Mouse (Mus musculus) layer of hippocampus, adult 11-12 months (tissue): Measurements from ENCODE around the gene Map3k15.

Experiments used
- DNase-seq: peaks from one replicate; pipeline ENCODE4 v3.0.0; 2022; ENCODE audit warnings: low spot score

Gene Map3k15

DNA sequence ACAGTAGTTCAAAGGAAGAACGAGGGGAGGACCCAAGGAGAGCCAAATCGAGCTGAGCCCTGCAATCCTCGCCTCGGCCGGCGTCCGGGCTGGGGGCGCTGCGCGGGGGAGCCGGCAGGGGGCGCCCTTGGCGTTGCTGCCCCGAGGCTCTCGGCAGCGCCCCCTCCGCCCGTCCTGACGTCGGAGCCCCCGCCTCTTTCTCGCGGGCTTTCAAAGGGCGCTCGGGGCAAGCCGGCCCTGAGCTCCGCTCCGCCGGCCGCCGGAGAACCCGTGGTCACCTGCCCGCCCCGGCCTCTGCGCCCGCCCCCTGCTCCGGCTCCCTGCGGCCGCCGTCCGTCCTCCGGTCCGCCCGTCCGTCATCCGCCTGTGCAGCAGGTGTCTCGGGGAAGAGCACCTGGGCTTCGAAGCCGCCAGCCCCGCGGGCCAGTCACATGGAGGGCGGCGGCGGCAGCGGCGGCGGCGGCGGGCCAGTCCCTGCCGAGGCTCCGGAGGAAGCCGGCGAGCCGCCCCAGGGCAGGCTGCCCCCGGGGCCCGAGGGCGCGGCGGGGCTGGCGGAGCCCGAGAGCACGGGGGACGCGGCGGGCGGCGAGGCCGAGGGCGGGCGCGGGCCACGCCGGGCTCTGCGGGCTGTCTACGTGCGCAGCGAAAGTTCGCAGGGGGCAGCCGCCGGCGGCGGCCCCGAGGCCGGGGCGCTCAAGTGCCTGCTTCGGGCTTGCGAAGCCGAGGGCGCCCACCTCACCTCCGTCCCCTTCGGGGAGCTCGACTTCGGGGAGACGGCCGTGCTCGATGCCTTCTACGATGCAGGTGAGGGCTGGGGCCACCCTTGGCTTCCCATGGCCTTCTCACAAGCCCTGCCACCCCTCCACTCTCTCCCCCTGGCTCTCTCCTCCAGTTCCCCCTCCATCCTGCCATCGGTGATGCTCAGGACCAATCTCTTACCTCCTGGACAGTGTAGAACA, at the start of gene Map3k15:
TSS of gene Map3k15 (plus strand) at position 432 of the 959 bp plus-strand sequence.
- peak; percentile 29 for DNase-seq

- DNase-seq: no peak
Observed at GRCm38 (mm10) chrX:159942569-159942968, 45.7 kb upstream of the Map3k15 start.

GRCm38 (mm10) chrX:159943586-159943985, 44.6 kb upstream of the Map3k15 start:
- no peak for DNase-seq

DNA sequence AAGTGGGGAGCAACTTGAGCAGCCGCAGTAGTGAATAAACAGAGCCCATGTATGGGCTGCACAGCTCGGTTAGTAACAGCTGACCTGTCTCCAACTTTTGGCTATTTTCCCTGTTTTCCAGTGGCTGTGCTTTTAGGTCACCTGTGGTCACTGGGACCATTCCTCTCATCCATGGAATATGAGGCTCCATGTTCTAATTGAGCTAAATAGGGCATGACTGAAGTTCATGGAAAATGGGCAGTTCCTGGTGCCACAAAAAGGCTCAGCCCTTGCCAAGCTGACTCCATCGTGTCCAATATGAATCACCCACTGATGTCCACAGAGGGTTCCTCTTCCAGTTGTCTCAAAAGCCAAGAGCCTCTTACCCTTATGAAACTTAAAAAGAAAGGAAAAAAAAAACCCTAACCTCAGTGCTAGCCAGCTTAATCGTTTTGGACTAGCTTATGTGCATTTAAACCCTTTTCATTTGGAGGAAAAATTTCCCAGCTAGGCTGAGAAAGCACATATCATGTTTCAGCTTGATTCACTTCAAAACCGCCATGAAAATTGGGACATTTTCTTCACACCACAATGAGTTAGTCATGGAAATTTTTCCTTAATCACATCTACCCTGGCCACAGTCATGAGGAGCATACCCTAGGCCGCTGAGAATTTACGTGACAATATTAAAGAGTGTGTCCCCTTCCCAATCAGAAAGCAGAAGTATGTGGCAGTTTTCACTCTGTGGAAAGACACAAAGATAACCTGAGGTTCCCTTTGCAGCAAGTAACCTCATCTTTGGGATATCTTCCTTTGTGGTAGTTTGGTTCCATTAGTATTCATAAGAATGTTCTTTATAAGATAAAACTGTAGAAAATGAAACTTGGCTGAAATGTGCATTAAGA, 34.4 kb upstream of the Map3k15 start:
- DNase-seq: no peak

DNA sequence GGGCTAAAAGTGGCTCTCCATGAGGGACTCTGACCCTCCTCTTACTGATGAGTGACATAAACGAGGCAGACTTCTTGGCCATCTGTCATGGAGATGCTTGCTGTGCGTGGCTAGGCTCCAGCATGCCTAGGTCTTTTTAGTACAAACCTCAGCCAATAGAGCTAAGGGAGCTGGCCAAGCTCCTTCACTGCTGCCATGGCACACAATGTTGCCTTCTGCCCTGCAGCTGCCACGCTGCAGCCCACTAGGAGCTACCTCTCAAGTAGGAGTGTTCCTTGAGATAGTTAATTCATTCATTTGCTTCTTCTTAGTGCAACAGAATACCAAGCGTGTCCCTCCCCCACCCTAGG, 33.8 kb upstream of the Map3k15 start:
- no peak for DNase-seq

DNA sequence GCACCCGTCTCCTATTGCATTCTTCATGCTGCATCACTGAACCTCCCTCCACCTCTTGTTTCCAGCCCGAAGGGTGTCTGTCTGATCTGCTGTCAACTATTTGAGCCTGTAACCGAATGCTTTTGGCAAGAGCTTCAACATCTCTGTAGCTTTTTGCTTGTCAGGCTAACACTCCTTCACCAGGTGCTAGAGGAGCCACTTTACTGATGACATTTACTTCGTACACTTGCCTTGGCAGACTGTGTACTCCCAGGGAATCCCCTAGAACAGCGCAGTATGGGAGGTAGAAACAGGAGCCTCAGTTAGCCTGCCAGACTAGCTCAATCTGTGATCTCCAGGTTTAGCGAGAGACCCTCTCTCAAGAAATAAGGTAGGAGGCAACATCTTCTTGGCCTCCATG, 32.8 kb upstream of the Map3k15 start:
- DNase-seq: no peak

- DNase-seq: no peak
Observed at GRCm38 (mm10) chrX:159961385-159961784, 26.8 kb upstream of the Map3k15 start.

- DNase-seq: peak; percentile 75
Observed at GRCm38 (mm10) chrX:159963273-159963672, 25.0 kb upstream of the Map3k15 start.

DNA sequence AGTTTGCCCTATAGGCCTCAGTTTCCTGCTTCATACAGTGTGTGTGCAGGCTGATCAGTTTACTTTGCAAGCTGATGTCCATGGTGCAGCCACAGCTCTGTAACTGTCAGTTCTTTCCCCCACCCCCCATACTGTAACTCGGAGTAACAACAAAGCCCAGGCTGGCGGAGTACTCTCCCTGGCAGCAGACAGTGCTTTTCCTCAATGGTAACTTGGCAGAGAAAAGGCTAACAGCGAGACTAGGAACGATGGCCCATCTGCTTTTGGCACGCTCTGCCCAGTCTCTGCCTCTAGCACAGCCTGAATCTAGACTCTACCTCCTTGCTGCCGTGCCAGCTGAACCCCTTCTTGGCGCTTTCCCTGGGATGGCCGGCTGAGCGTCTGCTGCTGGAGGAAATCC, 24.3 kb upstream of the Map3k15 start:
- DNase-seq: peak; percentile 49

DNA sequence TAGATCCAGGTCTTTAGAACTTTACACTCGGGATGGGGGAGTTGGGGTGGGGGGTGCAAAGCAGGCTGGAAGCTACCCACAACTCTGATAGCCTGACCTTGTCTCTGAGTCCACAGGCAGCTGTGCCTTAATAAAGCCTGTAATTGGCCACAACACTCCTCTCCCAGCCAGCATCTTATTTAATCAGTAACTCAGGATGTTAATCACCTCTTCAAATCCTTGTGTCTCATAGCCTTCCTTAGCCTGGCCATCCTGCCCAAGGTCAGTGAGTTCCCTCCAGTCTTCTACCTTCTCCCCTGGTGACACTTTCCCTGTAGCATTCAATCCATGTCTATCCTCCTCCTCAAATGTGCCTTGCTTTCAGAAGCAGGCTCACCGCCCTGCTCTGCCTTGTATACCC, 19.2 kb upstream of the Map3k15 start:
- no peak for DNase-seq

DNA sequence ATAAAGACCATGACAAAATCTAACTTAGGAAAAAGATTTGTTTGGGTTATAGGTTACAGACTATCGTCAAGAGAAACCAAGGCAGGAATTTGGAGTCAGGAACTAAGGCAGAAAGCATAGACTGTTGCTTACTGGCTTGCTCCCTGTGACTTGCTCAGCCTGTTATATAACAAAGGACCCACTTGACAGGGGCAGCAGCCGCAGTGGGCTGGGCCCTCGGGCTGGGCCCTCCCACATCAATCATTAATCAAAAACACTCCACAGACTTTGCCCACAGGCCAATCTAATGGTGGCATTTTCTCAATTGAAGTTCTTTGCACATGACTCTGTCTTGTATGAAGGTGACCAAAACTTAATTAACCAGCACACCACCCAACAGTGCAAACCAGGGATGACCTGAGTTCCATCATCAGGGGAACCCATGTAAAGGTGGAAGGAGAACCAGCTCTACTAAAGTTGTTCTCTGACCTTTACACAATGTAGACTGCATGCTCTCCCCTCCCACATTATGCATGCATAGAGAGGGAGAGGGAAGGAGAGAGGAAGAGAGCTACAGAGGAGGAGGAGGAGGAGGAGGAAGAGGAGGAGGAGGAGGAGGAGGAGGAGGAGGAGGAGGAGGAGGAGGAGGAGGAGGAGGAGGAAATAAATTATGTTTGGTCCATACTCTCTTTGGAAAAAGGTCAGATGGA, 17.0 kb upstream of the Map3k15 start:
- DNase-seq: no peak

GRCm38 (mm10) chrX:159973730-159974129, 14.5 kb upstream of the Map3k15 start:
- DNase-seq: peak; percentile 7

GRCm38 (mm10) chrX:159976243-159976642, 12.0 kb upstream of the Map3k15 start:
- no peak for DNase-seq

DNA sequence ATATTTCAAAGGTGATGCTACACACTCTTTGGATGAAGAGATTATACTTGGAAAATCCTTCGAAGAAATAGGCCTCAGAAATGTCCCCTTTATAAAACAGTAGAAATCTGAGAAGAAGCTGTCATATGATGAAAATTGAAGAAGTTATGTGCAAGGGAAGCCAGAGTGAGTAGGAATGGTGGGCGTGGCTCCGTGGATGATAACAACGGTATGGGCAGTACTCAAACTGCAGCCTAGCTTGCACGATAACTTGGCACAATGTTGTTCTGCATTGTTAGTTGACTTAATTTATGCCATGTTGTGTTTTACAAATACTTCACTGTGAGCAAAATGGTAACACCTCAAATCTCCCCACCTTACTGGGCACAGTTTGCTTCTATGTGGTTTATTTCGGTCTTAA, 7.6 kb downstream of the Map3k15 start:
- no peak for DNase-seq

DNA sequence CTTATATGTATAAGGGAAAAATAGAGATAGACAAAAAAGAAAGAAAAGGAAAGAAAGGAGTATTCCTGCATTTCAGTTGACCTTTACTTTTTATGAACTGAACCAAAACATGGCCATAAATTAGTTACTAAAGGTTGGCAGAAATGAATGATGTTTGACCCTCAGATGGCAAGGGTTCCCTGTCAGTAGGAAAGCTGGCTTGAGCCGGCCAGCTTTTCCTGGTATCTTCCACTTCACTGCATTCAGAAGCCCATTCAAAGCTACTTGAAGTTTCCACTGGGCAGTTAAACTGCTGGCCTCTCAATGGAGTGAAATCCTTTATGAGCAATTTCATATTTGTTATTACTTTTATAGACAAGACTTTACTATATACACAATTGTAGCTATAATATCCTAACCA, 65.1 kb downstream of the Map3k15 start:
- no peak for DNase-seq

DNA sequence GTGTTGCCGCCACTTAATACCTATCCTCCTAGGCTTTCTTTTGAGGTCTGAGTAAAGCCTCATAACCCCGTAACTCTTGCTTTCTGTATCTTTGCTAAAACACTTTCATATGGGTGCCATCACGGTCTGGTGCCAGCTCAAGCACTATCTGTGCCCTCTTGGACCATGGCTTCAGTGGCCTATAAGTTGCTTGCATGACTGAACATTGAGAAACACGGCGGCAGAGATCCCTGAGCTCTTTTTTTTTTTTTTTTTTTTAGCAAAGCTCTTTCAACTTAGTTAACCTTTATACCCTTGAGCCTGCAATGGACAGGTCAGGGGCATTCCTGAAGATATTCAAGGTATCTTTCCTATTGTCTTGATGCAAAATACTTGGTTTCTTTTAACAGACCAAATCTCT, 66.4 kb downstream of the Map3k15 start:
- no peak for DNase-seq

GRCm38 (mm10) chrX:160091973-160092372, 103.7 kb downstream of the Map3k15 start:
- no peak for DNase-seq

GRCm38 (mm10) chrX:160107817-160108216, 119.6 kb downstream of the Map3k15 start:
- DNase-seq: no peak

- no peak for DNase-seq
Observed at GRCm38 (mm10) chrX:160113777-160114176, 125.5 kb downstream of the Map3k15 start.

GRCm38 (mm10) chrX:160116074-160116473, 127.8 kb downstream of the Map3k15 start:
- DNase-seq: no peak

DNA sequence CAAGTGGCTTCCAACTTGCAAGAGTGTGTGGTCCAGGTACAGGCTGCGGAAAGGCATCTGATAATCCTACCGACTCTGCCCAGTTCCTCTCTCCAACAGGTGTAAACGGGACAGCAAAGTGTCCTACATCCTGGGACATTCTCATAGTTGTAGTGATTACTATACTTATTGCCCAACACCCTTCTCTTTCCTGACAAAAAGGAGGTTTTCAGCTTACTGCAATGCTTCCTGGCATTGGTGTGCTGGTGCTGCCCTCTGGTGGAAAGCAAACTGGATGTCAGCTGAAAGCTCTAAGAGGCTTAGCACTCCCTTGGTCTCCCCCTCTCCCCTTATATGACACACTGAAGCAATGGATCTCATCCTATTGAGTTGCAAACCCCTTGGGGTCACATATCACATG, 128.4 kb downstream of the Map3k15 start:
- DNase-seq: peak; percentile 36

DNA sequence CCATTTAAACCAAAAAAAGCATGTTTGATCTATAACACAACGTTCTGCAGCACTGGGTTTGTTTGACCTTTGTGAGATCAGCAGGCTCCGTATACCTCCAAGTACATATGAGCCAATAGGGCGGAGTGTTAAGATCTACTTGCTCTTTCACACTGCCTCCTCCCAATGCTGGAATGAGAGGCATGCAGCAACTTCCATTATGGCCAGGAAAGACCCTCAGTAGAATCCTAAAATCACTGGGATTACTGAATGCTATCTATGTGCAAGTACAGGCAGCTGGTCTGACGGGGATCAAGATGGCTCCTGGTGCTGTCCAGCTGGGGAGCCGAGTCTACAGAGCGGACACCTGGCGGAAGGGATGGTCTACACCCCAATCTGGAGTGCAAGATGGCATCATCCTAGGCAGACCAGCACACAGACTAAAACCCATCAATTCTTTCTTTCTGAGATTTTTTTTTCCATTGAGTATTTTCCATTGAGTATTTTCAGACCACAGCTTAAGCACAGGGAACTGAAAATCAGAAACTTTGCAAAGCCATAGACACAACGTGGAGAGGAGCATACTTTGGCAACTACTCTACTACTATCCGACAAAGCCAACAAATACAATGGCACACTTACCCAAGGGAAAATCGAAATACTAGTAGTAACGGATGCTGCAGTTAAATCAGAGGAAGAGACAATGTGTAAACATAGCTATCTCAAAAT, 146.1 kb downstream of the Map3k15 start:
- DNase-seq: no peak
